Mouse (Mus musculus) hindbrain, embryonic 14.5 days (tissue): ENCODE results near the gene Actn2. TPM values are rescaled to one million over a fixed set of nuclear protein-coding genes. Genes with fewer than 3 reads are reported as not detected.

Source experiments
- ATAC-seq: fragments of 200-750 bp; cut with Nextera tagmentation; 2 replicates; pipeline ENCODE4 v1.8.0; 2017; ENCODE audit warnings: moderate number of reproducible peaks, mild to moderate bottlenecking, moderate TSS enrichment, moderate library complexity; ENCODE audit not compliant: low FRiP score
- DNase-seq: peaks from one replicate; pipeline ENCODE4 v3.0.0-alpha.2; 2015; ENCODE audit warnings: low spot score
- H3K27ac ChIP-seq: fragments of 300-500 bp; sonication (generic); 2 replicates; pipeline ENCODE4 v1.5.1; 2014; ENCODE audit warnings: mild to moderate bottlenecking, moderate library complexity
- H3K27me3 ChIP-seq: fragments of 300-500 bp; sonication (generic); 2 replicates; pipeline ENCODE4 v1.6.1; 2014; ENCODE audit warnings: mild to moderate bottlenecking, low read length, mixed read lengths; ENCODE audit not compliant: control insufficient read depth, insufficient read depth
- H3K36me3 ChIP-seq: fragments of 300-500 bp; sonication (generic); replicated peaks from 2 replicates; pipeline ENCODE4 v1.6.1; 2014; ENCODE audit not compliant: control insufficient read depth, insufficient read depth
- H3K4me1 ChIP-seq: fragments of 300-500 bp; sonication (generic); replicated peaks from 2 replicates; pipeline ENCODE4 v1.6.1; 2014; ENCODE audit warnings: antibody characterized with exemption, low read length, mixed read lengths; ENCODE audit not compliant: control insufficient read depth, insufficient read depth
- H3K4me2 ChIP-seq: fragments of 300-500 bp; sonication (generic); replicated peaks from 2 replicates; pipeline ENCODE4 v1.6.1; 2014; ENCODE audit warnings: mild to moderate bottlenecking, moderate library complexity
- H3K4me3 ChIP-seq: fragments of 300-500 bp; sonication (generic); replicated peaks from 2 replicates; pipeline ENCODE4 v1.5.1; 2014; ENCODE audit warnings: mild to moderate bottlenecking, low read length
- H3K9ac ChIP-seq: fragments of 300-500 bp; sonication (generic); 2 replicates; pipeline ENCODE4 v1.6.1; 2014
- H3K9me3 ChIP-seq: fragments of 300-500 bp; sonication (generic); 2 replicates; pipeline ENCODE4 v1.6.1; 2016; ENCODE audit warnings: low read length; ENCODE audit not compliant: control insufficient read depth
- WGBS: fragments of 180-500 bp; shearing (Covaris S2); extraction: QIAGEN DNeasy Blood & Tissue Kit; methylation state at CpG from one replicate; pipeline ENCODE4 v1.1.7; 2014; 5-methylcytosine and 5-hydroxymethylcytosine counted together
- polyA plus RNA-seq: library from polyadenylated mRNA; unstranded; fragments of >200 nt; fragmentation: Nextera tagmentation; extraction: Ambion mirVana; gene quantifications from 2 replicates; pipeline ENCODE4 v1.2.1, GENCODE M21; 2014

The Actn2 gene
- polyA plus RNA-seq, 1 experiment from 2014 or later: 3.2 TPM

GRCm38 (mm10) chr13:12255911-12256705 is 84.5 kb downstream of the Actn2 start:
- Histone ChIP-seq H3K9ac (no peak overlapping the region), H3K27me3 (no peaks in the 10 kb centered on the region), H3K4me1 (peaks cover 11% of the 10 kb centered on the region; the same call in 1 of the 2 replicates), H3K9me3 (no peaks in the 10 kb centered on the region; the same call in 1 of the 2 replicates), H3K4me3 (no peak overlapping the region), H3K27ac (no peak overlapping the region), H3K4me2 (peak overlapping the region; percentile 54), H3K36me3 (0 out of 2 replicates have a peak, but pooled peaks cover 9% of the 10 kb centered on the region)
- WGBS: 77% methylated on average over 3 of the region's 3 CpGs
- ATAC-seq (no peak), DNase-seq (no peak)

- 95% methylated on average over 3 of the region's 3 CpGs for WGBS
- Histone ChIP-seq H3K4me2 (no peak overlapping the region), H3K9me3 (no peaks in the 10 kb centered on the region), H3K9ac (no peak overlapping the region), H3K4me3 (no peak overlapping the region), H3K27ac (no peak overlapping the region), H3K27me3 (no peaks in the 10 kb centered on the region), H3K36me3 (peaks cover 50% of the 10 kb centered on the region), H3K4me1 (no peaks in the 10 kb centered on the region)
- DNase-seq (no peak), ATAC-seq (no peak)
Measured at GRCm38 (mm10) chr13:12250496-12250895, 90.1 kb downstream of the Actn2 start.

- H3K9me3 ChIP-seq: no peaks in the 10 kb centered on the region
Measured at GRCm38 (mm10) chr13:12249195-12249898, 91.2 kb downstream of the Actn2 start.

GRCm38 (mm10) chr13:12245938-12246337 is 94.6 kb downstream of the Actn2 start:
- Histone ChIP-seq H3K4me1 (no peaks in the 10 kb centered on the region), H3K27me3 (no peaks in the 10 kb centered on the region), H3K27ac (no peak overlapping the region), H3K4me2 (no peak overlapping the region), H3K36me3 (peaks cover 70% of the 10 kb centered on the region), H3K9ac (no peak overlapping the region), H3K4me3 (no peak overlapping the region), H3K9me3 (no peaks in the 10 kb centered on the region)
- WGBS: 98% methylated on average over 2 of the region's 2 CpGs
- DNase-seq (no peak), ATAC-seq (no peak)

More at GRCm38 (mm10) chr13:12249195-12249898, 91.2 kb downstream of the Actn2 start:
- H3K4me2 ChIP-seq: no peak overlapping the region
- ATAC-seq (no peak), DNase-seq (no peak)
- H3K27ac ChIP-seq: no peak overlapping the region
- H3K4me1 ChIP-seq: no peaks in the 10 kb centered on the region
- WGBS: 94% methylated on average over 8 of the region's 8 CpGs
- no peaks in the 10 kb centered on the region for H3K27me3 ChIP-seq
- peaks cover 57% of the 10 kb centered on the region for H3K36me3 ChIP-seq
- H3K4me3 ChIP-seq: no peak overlapping the region
- H3K9ac ChIP-seq: no peak overlapping the region

DNA sequence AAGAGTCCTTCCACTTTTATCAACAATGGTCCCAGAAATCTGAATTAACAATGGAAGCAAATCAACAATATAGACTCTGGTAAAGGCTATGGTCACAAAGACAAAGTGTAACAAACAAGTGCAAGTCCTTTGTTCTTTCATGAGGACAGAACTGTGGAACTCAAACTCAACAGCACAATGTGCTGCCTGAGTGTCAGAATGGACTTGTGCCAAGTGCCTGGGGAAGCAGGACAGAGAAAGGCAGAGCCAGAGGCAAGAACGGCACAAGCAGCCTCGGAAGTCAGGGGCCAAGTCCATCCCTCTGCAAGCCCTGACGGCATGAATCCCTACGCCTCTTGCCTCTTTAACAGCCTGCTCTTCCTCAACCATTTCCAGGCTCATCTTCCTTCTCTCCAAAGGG is 96.6 kb downstream of the Actn2 start:
- Histone ChIP-seq H3K9me3 (no peaks in the 10 kb centered on the region), H3K36me3 (peaks cover 60% of the 10 kb centered on the region), H3K27ac (no peak overlapping the region), H3K4me1 (no peaks in the 10 kb centered on the region), H3K4me2 (no peak overlapping the region), H3K9ac (no peak overlapping the region), H3K4me3 (no peak overlapping the region), H3K27me3 (no peaks in the 10 kb centered on the region)
- no peak for ATAC-seq
- no peak for DNase-seq
- 74% methylated on average over 4 of the region's 4 CpGs for WGBS

- whole genome bisulfite sequencing: 92% methylated on average over 4 of the region's 4 CpGs
- H3K9me3 ChIP-seq: no peaks in the 10 kb centered on the region
- ATAC-seq (no peak), DNase-seq (no peak)
- no peaks in the 10 kb centered on the region for H3K4me1 ChIP-seq
- H3K36me3 ChIP-seq: peaks cover 55% of the 10 kb centered on the region
- no peak overlapping the region for H3K9ac ChIP-seq
- H3K27ac ChIP-seq: no peak overlapping the region
- no peak overlapping the region for H3K4me3 ChIP-seq
- H3K27me3 ChIP-seq: no peaks in the 10 kb centered on the region
- H3K4me2 ChIP-seq: no peak overlapping the region
Measured at GRCm38 (mm10) chr13:12232141-12232540, 108.4 kb downstream of the Actn2 start.

DNA sequence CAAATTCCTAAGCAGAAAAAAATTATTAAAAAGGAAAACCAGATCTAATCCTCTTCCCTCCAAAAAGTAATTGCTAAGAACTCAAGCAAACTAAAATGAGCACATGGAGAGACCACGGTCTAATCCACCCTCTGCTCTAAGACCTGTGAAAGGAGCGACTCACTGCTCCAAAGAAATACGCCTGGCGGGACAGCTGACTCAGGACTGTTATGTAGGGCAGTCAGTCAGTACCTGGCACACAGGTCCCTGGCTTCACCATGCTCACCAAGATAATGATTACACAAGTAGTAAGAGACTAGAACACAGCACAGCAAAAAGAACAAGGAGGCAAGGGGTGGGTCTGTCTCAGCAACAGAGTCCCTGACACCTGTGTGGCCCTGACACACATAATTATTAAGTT is 112.3 kb downstream of the Actn2 start:
- H3K9ac ChIP-seq: no peak overlapping the region
- no peak for DNase-seq
- peaks cover 76% of the 10 kb centered on the region for H3K36me3 ChIP-seq
- 94% methylated on average over 4 of the region's 4 CpGs for WGBS
- no peaks in the 10 kb centered on the region for H3K27me3 ChIP-seq
- H3K4me2 ChIP-seq: no peak overlapping the region
- no peaks in the 10 kb centered on the region for H3K4me1 ChIP-seq
- no peak overlapping the region for H3K4me3 ChIP-seq
- H3K27ac ChIP-seq: no peak overlapping the region
- no peaks in the 10 kb centered on the region for H3K9me3 ChIP-seq
- no peak for ATAC-seq

DNA sequence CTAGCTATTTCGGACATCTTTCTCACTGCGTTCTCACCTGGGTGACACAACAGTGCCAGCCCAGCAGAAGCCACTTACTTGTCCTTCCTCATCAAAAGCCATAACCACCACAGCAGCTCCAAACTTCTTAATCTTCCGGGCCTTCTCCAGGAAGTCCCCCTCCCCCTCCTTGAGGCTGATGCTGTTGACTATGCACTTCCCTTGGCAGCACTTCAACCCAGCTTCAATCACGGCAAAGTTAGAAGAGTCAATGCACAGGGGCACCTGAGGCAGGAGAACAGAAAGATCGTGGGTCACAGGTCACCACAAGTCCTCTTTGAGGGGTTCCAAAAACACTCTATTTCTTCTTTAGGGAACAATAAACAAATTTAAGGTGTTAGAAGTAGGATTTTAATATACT is 113.0 kb downstream of the Actn2 start:
- no peak overlapping the region for H3K27ac ChIP-seq
- no peak overlapping the region for H3K4me3 ChIP-seq
- H3K36me3 ChIP-seq: peaks cover 78% of the 10 kb centered on the region
- H3K9me3 ChIP-seq: no peaks in the 10 kb centered on the region
- 85% methylated on average over 5 of the region's 5 CpGs for WGBS
- ATAC-seq: no peak
- H3K4me1 ChIP-seq: no peaks in the 10 kb centered on the region
- no peak for DNase-seq
- no peak overlapping the region for H3K4me2 ChIP-seq
- no peaks in the 10 kb centered on the region for H3K27me3 ChIP-seq
- H3K9ac ChIP-seq: no peak overlapping the region
